Mouse (Mus musculus): ENCODE measurements at regions not wholly inside any gene's neighbourhood (a gene's known extent, or its start where the extent isn't known, plus 50 kb on each side); places are given as distances from the start of the nearest gene placed in this dataset.
"Not testable (repeated sequence)": the region's sequence is repeated elsewhere in the genome, so short reads cannot be mapped to it uniquely, and the experiment has no call there.

- DNase-seq (ENCODE audit: low spot score), result no peak
Observed at GRCm38 (mm10) chr6:68370010-68370409, 834.4 kb upstream of the Tacstd2 start.

GRCm38 (mm10) chr6:68339846-68340245, 804.2 kb upstream of the Tacstd2 start:
- peak; percentile 10 for DNase-seq (ENCODE audit: low spot score)

- not testable (repeated sequence) for DNase-seq (ENCODE audit: low spot score)
Observed at GRCm38 (mm10) chr6:68339205-68339604, 803.6 kb upstream of the Tacstd2 start.

- no peak for DNase-seq (ENCODE audit: low spot score)
Observed at GRCm38 (mm10) chr6:68311409-68311808, 775.8 kb upstream of the Tacstd2 start.

- no peak for DNase-seq (ENCODE audit: low spot score)
Observed at GRCm38 (mm10) chr6:68302133-68302532, 766.5 kb upstream of the Tacstd2 start.

- no peak for DNase-seq (ENCODE audit: low spot score)
Observed at GRCm38 (mm10) chr6:68256725-68257124, 721.1 kb upstream of the Tacstd2 start.

- no peak for DNase-seq (ENCODE audit: low spot score)
Observed at GRCm38 (mm10) chr6:68256151-68256550, 720.6 kb upstream of the Tacstd2 start.

- no peak for DNase-seq (ENCODE audit: low spot score)
Observed at GRCm38 (mm10) chr6:68252730-68253129, 717.1 kb upstream of the Tacstd2 start.

- not testable (repeated sequence) for DNase-seq (ENCODE audit: low spot score)
Observed at GRCm38 (mm10) chr6:68251320-68251719, 715.7 kb upstream of the Tacstd2 start.

GRCm38 (mm10) chr6:68250392-68250791, 714.8 kb upstream of the Tacstd2 start:
- not testable (repeated sequence) for DNase-seq (ENCODE audit: low spot score)

- DNase-seq (ENCODE audit: low spot score), result not testable (repeated sequence)
Observed at GRCm38 (mm10) chr6:68249259-68249658, 713.7 kb upstream of the Tacstd2 start.

GRCm38 (mm10) chr6:68248018-68248533, 712.5 kb upstream of the Tacstd2 start:
- not testable (repeated sequence) for DNase-seq (ENCODE audit: low spot score)

GRCm38 (mm10) chr6:68242749-68243148, 707.2 kb upstream of the Tacstd2 start:
- DNase-seq (ENCODE audit: low spot score), result not testable (repeated sequence)

- DNase-seq (ENCODE audit: low spot score), result no peak
Observed at GRCm38 (mm10) chr6:68219685-68220084, 684.1 kb upstream of the Tacstd2 start.

GRCm38 (mm10) chr6:68201448-68201847, 665.9 kb upstream of the Tacstd2 start:
- peak; percentile 16 for DNase-seq (ENCODE audit: low spot score)

GRCm38 (mm10) chr6:68198031-68198430, 662.4 kb upstream of the Tacstd2 start:
- DNase-seq (ENCODE audit: low spot score), result no peak

GRCm38 (mm10) chr6:68164792-68165191, 629.2 kb upstream of the Tacstd2 start:
- no peak for DNase-seq (ENCODE audit: low spot score)

- not testable (repeated sequence) for DNase-seq (ENCODE audit: low spot score)
Observed at GRCm38 (mm10) chr6:68164111-68164510, 628.5 kb upstream of the Tacstd2 start.

- no peak for DNase-seq (ENCODE audit: low spot score)
Observed at GRCm38 (mm10) chr6:68151569-68151968, 616.0 kb upstream of the Tacstd2 start.

- no peak for DNase-seq (ENCODE audit: low spot score)
Observed at GRCm38 (mm10) chr6:68102481-68102880, 566.9 kb upstream of the Tacstd2 start.

Data from layer of hippocampus, adult 9-10 months (tissue).